Mouse (Mus musculus) midbrain, embryonic 13.5 days (tissue): ENCODE results near the gene Clpsl2. TPM values are rescaled to one million over a fixed set of nuclear protein-coding genes. Genes with fewer than 3 reads are reported as not detected.

Experiments
- ATAC-seq: fragments of 200-750 bp; cut with Nextera tagmentation; 2 replicates; pipeline ENCODE4 v1.8.0; 2017; ENCODE audit warnings: mild to moderate bottlenecking, moderate TSS enrichment, moderate library complexity
- H3K27ac ChIP-seq: fragments of 300-500 bp; sonication (generic); 2 replicates; pipeline ENCODE4 v1.5.1; 2015; ENCODE audit warnings: inconsistent platforms, mild to moderate bottlenecking, moderate library complexity
- H3K27me3 ChIP-seq: fragments of 300-500 bp; sonication (generic); 2 replicates; pipeline ENCODE4 v1.6.1; 2015; ENCODE audit warnings: mild to moderate bottlenecking, inconsistent platforms
- H3K36me3 ChIP-seq: fragments of 300-500 bp; sonication (generic); 2 replicates; pipeline ENCODE4 v1.6.1; 2015; ENCODE audit warnings: mild to moderate bottlenecking, inconsistent platforms
- H3K4me1 ChIP-seq: fragments of 300-500 bp; sonication (generic); replicated peaks from 2 replicates; pipeline ENCODE4 v1.6.1; 2015; ENCODE audit warnings: inconsistent platforms
- H3K4me2 ChIP-seq: fragments of 300-500 bp; sonication (generic); replicated peaks from 2 replicates; pipeline ENCODE4 v1.6.1; 2015; ENCODE audit warnings: moderate library complexity, mild to moderate bottlenecking, inconsistent platforms
- H3K4me3 ChIP-seq: fragments of 300-500 bp; sonication (generic); replicated peaks from 2 replicates; pipeline ENCODE4 v1.5.1; 2015; ENCODE audit warnings: mild to moderate bottlenecking, inconsistent platforms
- H3K9ac ChIP-seq: fragments of 300-500 bp; sonication (generic); replicated peaks from 2 replicates; pipeline ENCODE4 v1.6.1; 2015; ENCODE audit warnings: mild to moderate bottlenecking, inconsistent platforms
- H3K9me3 ChIP-seq: fragments of 300-500 bp; sonication (generic); 2 replicates; pipeline ENCODE4 v1.6.1; 2016; ENCODE audit warnings: mild to moderate bottlenecking, inconsistent platforms
- WGBS: fragments of 180-500 bp; shearing (Covaris S2); methylation state at CpG from one replicate; pipeline ENCODE4 v1.1.7; 2015; 5-methylcytosine and 5-hydroxymethylcytosine counted together
- microRNA-seq: library from miRNA; unstranded; fragments of <30 nt; microRNA quantifications from one replicate; pipeline ENCODE4, GENCODE M21; 2016
- polyA plus RNA-seq: library from polyadenylated mRNA; unstranded; fragments of >200 nt; fragmentation: Nextera tagmentation; extraction: Ambion mirVana; gene quantifications from 2 replicates; pipeline ENCODE4 v1.2.1, GENCODE M21; 2015

Clpsl2 gene
- polyA plus RNA-seq, 1 experiment from 2014 or later, result not detected

- Histone ChIP-seq H3K4me2 (no peak overlapping the region), H3K9me3 (no peaks in the 10 kb centered on the region), H3K27me3 (no peaks in the 10 kb centered on the region), H3K4me3 (no peak overlapping the region), H3K27ac (no peak overlapping the region), H3K36me3 (peaks cover 91% of the 10 kb centered on the region), H3K9ac (no peak overlapping the region), H3K4me1 (no peaks in the 10 kb centered on the region)
- 91% methylated on average over 9 of the region's 9 CpGs for WGBS
- ATAC-seq, result no peak
These were observed 52.5 kb downstream of the Clpsl2 start for GRCm38 (mm10) chr17:28601557-28602250.

Small RNAs within 50 kb of the gene (microRNA-seq; reads per million reads assigned to microRNA genes)
- not detected for gene Gm25195
- not detected for gene Mir6969

Other genes starting within 250 kb of the Clpsl2 start
- gene Fance, start 235.9 kb upstream of the Clpsl2 start, polyA plus RNA-seq, result 20.2 and 26.9 TPM in 2 replicates
- gene Rpl10a, start 220.9 kb upstream of the Clpsl2 start, polyA plus RNA-seq, result 382 and 387 TPM in 2 replicates
- 1.9 and 2.9 TPM in 2 replicates for gene Tead3, start 198.6 kb upstream of the Clpsl2 start, polyA plus RNA-seq
- 1.7 and 2.6 TPM in 2 replicates for gene Tulp1, start 184.2 kb upstream of the Clpsl2 start, polyA plus RNA-seq
- gene Fkbp5, start 31.9 kb upstream of the Clpsl2 start, polyA plus RNA-seq, result 30.0 and 30.9 TPM in 2 replicates
- not detected in 2 replicates for gene Armc12, start 18.6 kb upstream of the Clpsl2 start, polyA plus RNA-seq
- gene Clps, start 11.4 kb downstream of the Clpsl2 start, polyA plus RNA-seq, result 0.66 and 0.71 TPM in 2 replicates
- 4.1 and 4.2 TPM in 2 replicates for gene Lhfpl5, start 26.2 kb downstream of the Clpsl2 start, polyA plus RNA-seq
- gene Srpk1, start 73.3 kb downstream of the Clpsl2 start, polyA plus RNA-seq, result 110 and 113 TPM in 2 replicates
- gene Slc26a8, start 140.8 kb downstream of the Clpsl2 start, polyA plus RNA-seq, result 1.0 and 1.3 TPM in 2 replicates
- 23.3 and 27.0 TPM in 2 replicates for gene Mapk14, start 141.9 kb downstream of the Clpsl2 start, polyA plus RNA-seq
- 1.8 and 2.3 TPM in 2 replicates for gene AC170998.1, start 176.7 kb downstream of the Clpsl2 start, polyA plus RNA-seq
- 0.58 and 0.96 TPM in 2 replicates for gene Mapk13, start 219.9 kb downstream of the Clpsl2 start, polyA plus RNA-seq